Mouse (Mus musculus): ENCODE data around the gene Zdhhc1.

GRCm38 (mm10) chr8:105499787-105500186 lies 3.1 kb upstream of the Zdhhc1 start:
- TF ChIP-seq CTCF (IDR thresholded peaks at IDR 0.05): no peak
- TF ChIP-seq EP300 (IDR thresholded peaks at IDR 0.05; ENCODE audit: insufficient read depth, low read depth, low read length): no peak
